In the genomic region with DNA sequence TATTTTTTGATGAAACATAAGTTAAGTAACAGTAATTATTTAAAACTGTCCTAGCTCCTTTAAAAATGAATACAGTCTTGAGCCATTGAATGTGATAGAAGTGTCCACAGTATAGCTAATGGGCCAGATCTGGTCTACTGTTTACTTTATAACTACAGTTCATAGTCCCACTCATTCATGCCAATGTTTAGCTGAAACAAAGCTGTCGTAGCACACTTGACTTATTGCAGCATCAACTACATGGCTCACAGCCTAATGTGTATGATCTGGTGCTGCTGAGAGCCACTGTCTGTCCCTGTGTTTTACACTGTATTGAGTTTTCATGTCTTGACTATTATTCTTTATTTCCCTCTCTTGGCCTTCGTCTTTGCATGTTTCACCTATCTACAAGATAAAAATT, we compare ENCODE assay signal across 16 mouse cellular contexts.
"Had no signal": no experiment of that assay in that cellular context is flagged by ENCODE, and none has a peak within 500 bp of the region (broad histone marks: within the 10 kb centered on the region; RNA-seq: fewer than 3 reads in every experiment).

No protein-coding gene starts in this region.

- H3K9ac ChIP-seq: liver, embryonic 12.5 days; liver, embryonic 14.5 days; midbrain, embryonic 13.5 days; midbrain, embryonic 15.5 days; neural tube, embryonic 12.5 days; stomach, embryonic 15.5 days had no signal

- H3K4me2 ChIP-seq: liver, embryonic 12.5 days; midbrain, embryonic 11.5 days; midbrain, embryonic 13.5 days; midbrain, embryonic 15.5 days; neural tube, embryonic 12.5 days; stomach, embryonic 15.5 days had no signal

- DNase-seq: liver; lung, postnatal 14 days; right cerebral cortex, postnatal 14 days; thymus, adult 2 months; thymus, postnatal 25 days; thymus, postnatal 4 days had no signal

- H3K4me3 ChIP-seq: liver, embryonic 12.5 days; megakaryocyte, embryonic 14.5 days; midbrain, embryonic 13.5 days; midbrain, embryonic 15.5 days; neural tube, embryonic 12.5 days; stomach, embryonic 15.5 days had no signal

- H3K27me3 ChIP-seq: liver, embryonic 12.5 days; megakaryocyte, embryonic 14.5 days; midbrain, embryonic 13.5 days; midbrain, embryonic 15.5 days; neural tube, embryonic 12.5 days; stomach, embryonic 15.5 days had no signal

- H3K36me3 ChIP-seq: liver, embryonic 12.5 days; midbrain, embryonic 13.5 days; midbrain, embryonic 15.5 days; neural tube, embryonic 12.5 days; stomach, embryonic 15.5 days had no signal

- ATAC-seq: liver, embryonic 12.5 days; midbrain, embryonic 13.5 days; midbrain, embryonic 15.5 days had no signal

- H3K27ac ChIP-seq: liver, embryonic 12.5 days; liver, embryonic 14.5 days; macrophage; midbrain, embryonic 13.5 days; midbrain, embryonic 15.5 days; neural tube, embryonic 12.5 days; stomach, embryonic 15.5 days; stomach, postnatal 0 days had no signal

- H3K9me3 ChIP-seq: liver, embryonic 12.5 days; megakaryocyte, embryonic 14.5 days; midbrain, embryonic 13.5 days; midbrain, embryonic 15.5 days; neural tube, embryonic 12.5 days; stomach, embryonic 15.5 days had no signal

- H3K4me1 ChIP-seq: liver, embryonic 12.5 days; megakaryocyte, embryonic 14.5 days; midbrain, embryonic 13.5 days; midbrain, embryonic 15.5 days; neural tube, embryonic 12.5 days; stomach, embryonic 15.5 days had no signal
